7 mouse cellular contexts compared by ENCODE assay signal in the genomic region with DNA sequence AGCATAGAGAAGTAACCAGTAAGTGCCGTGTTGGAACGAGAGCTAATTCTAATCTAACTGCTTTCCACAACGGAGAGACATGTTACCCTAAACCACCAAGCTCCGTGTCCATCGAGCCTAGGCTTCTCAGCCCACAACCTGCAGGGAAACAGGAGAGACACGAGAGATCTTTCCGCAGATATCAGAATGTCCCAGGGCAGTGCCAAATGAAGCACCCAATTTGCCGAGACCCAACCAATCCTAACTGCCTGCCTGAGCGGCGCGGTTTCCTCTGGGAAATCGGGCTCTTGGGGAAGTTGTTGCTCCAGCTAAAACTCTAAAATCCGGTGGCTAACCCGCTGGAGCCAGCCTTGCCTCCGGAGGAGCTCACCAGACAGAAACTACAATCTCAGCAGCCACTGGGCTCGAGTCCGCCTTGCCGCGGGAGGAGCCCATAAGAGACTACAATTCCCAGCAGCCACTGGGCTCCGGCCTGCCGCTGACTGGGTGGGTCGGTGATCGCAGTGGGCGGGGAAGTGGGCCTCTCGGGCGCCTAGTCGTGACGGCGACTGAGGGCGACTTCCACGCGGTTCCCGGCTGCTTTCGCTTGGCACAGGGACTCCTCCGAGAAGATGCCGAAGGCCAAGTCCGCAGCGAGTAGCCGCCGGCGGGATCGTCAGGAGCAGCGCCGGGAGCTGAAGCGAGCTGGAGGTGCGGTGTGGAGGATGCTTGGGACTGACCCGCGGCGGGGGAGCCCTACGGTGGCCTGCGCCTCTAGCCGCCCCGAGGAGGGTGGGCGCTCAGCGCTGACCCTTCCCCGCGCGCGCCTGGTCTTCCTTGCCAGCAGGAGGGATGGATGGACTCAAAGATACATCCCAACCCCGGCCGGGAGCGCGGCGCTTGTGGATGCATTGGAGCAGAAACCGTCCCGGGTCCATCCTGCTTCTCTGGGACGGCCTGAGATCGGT. TPM values are rescaled to one million over a fixed set of nuclear protein-coding genes. Genes with fewer than 3 reads are reported as not detected.
DNase-seq lines count a peak whose midpoint lies in the region; ATAC-seq lines count a peak whose summit lies in the region.

A gene (plus strand): TSS at position 534 of the 947 bp plus-strand sequence.

- no peaks in the 10 kb centered on the region for H3K27me3 ChIP-seq in embryonic facial prominence, embryonic 12.5 days
- H3K27me3 ChIP-seq in limb, embryonic 11.5 days (ENCODE audit: control insufficient read depth, insufficient read depth, low read length) = no peaks in the 10 kb centered on the region
- no peaks in the 10 kb centered on the region for H3K27me3 ChIP-seq in midbrain, embryonic 14.5 days (ENCODE audit: control insufficient read depth, insufficient read depth, low read length)

- H3K9ac ChIP-seq in embryonic facial prominence, embryonic 12.5 days = peak within 1 kb of the TSS; percentile 86
- peak within 1 kb of the TSS; percentile 90 for H3K9ac ChIP-seq in limb, embryonic 11.5 days (ENCODE audit: low read length)
- H3K9ac ChIP-seq in midbrain, embryonic 14.5 days (replicated peaks; ENCODE audit: low read length) = peak within 1 kb of the TSS; percentile 80

- no peaks in the 10 kb centered on the region for H3K9me3 ChIP-seq in embryonic facial prominence, embryonic 12.5 days
- no peaks in the 10 kb centered on the region for H3K9me3 ChIP-seq in limb, embryonic 11.5 days (ENCODE audit: control insufficient read depth, low read length)
- H3K9me3 ChIP-seq in midbrain, embryonic 14.5 days (ENCODE audit: control insufficient read depth, low read length) = no peaks in the 10 kb centered on the region

- peak within 1 kb of the TSS; percentile 95 for H3K4me3 ChIP-seq in embryonic facial prominence, embryonic 12.5 days
- peak within 1 kb of the TSS; percentile 89 for H3K4me3 ChIP-seq in limb, embryonic 11.5 days (ENCODE audit: low read depth, low read length)
- H3K4me3 ChIP-seq in midbrain, embryonic 14.5 days (replicated peaks; ENCODE audit: low read depth, low read length) = peak within 1 kb of the TSS; percentile 71

- H3K4me2 ChIP-seq in embryonic facial prominence, embryonic 12.5 days (replicated peaks) = peak within 1 kb of the TSS; percentile 69
- H3K4me2 ChIP-seq in limb, embryonic 11.5 days (ENCODE audit: low read depth, severe bottlenecking) = peak within 1 kb of the TSS; percentile 53
- peak within 1 kb of the TSS; percentile 69 for H3K4me2 ChIP-seq in midbrain, embryonic 14.5 days (ENCODE audit: low read length)

- peaks cover 10% of the 10 kb centered on the region for H3K4me1 ChIP-seq in embryonic facial prominence, embryonic 12.5 days
- H3K4me1 ChIP-seq in limb, embryonic 11.5 days (ENCODE audit: control insufficient read depth, insufficient read depth, low read length) = no peaks in the 10 kb centered on the region
- peaks cover 6% of the 10 kb centered on the region for H3K4me1 ChIP-seq in midbrain, embryonic 14.5 days (ENCODE audit: control insufficient read depth, insufficient read depth, low read length)

- under 1% methylated on average over 68 of the region's 68 CpGs for WGBS in embryonic facial prominence, embryonic 12.5 days
- under 1% methylated on average over 64 of the region's 68 CpGs for WGBS in limb, embryonic 11.5 days
- WGBS in midbrain, embryonic 14.5 days = under 1% methylated on average over 68 of the region's 68 CpGs

- peak; percentile 94 for DNase-seq in adrenal gland, postnatal 25 days
- DNase-seq in heart, adult 11 months = peak; percentile 99
- peak; percentile 94 for DNase-seq in kidney, adult 18-20 months
- peak; percentile 95 for DNase-seq in limb, embryonic 11.5 days (ENCODE audit: low spot score)
- DNase-seq in midbrain, embryonic 14.5 days = peak; percentile 96
- peak; percentile 88 to 90 for DNase-seq in spleen, adult 18-20 months

- H3K36me3 ChIP-seq in embryonic facial prominence, embryonic 12.5 days = peaks cover 18% of the 10 kb centered on the region
- H3K36me3 ChIP-seq in limb, embryonic 11.5 days (ENCODE audit: control insufficient read depth, insufficient read depth, low read length) = peaks cover 3% of the 10 kb centered on the region
- peaks cover 21% of the 10 kb centered on the region for H3K36me3 ChIP-seq in midbrain, embryonic 14.5 days (ENCODE audit: control insufficient read depth, insufficient read depth, low read length)

- peak within 1 kb of the TSS; percentile 90 for H3K27ac ChIP-seq in embryonic facial prominence, embryonic 12.5 days
- peak within 1 kb of the TSS; percentile 80 for H3K27ac ChIP-seq in limb, embryonic 11.5 days (replicated peaks; ENCODE audit: low read depth, low read length)
- H3K27ac ChIP-seq in midbrain, embryonic 14.5 days (replicated peaks; ENCODE audit: low read depth, low read length) = peak within 1 kb of the TSS; percentile 71

- peak; percentile 99 for ATAC-seq in embryonic facial prominence, embryonic 12.5 days (ENCODE audit: insufficient number of reproducible peaks, insufficient read depth, low FRiP score, low TSS enrichment)
- ATAC-seq in limb, embryonic 11.5 days (ENCODE audit: insufficient number of reproducible peaks, low FRiP score, low TSS enrichment, low read depth) = peak; percentile 98
- ATAC-seq in midbrain, embryonic 14.5 days (ENCODE audit: low FRiP score, low TSS enrichment) = peak; percentile 99

RNA-seq across cellular contexts. Expression of the gene that starts here (rescaled TPM):
- total RNA-seq in adrenal gland, postnatal 25 days (2021) = 15.1 and 17.3 TPM in 2 replicates
- 51.1 and 51.8 TPM in 2 replicates for polyA plus RNA-seq in embryonic facial prominence, embryonic 12.5 days (2016; fragmentation: Nextera tagmentation; extraction: Ambion mirVana)
- polyA plus RNA-seq in limb, embryonic 11.5 days (2014; fragmentation: Nextera tagmentation; extraction: Ambion mirVana) = 56.4 and 58.6 TPM in 2 replicates
- 43.2 and 44.7 TPM in 2 replicates for polyA plus RNA-seq in midbrain, embryonic 14.5 days (2014; fragmentation: Nextera tagmentation; extraction: Ambion mirVana)

Comparison
In these comparisons a context has a peak if more than half of its experiments do, and no peak if none do; other contexts are left out.
1. Peak in every context shown above with its lines: DNase-seq, ATAC-seq, H3K4me3 ChIP-seq and H3K27ac ChIP-seq.